Mouse (Mus musculus) cerebellum, adult 2 months (tissue): ENCODE data around the gene Dkk3.

Experiments used
- CTCF ChIP-seq: fragments of 200-500 bp; IDR thresholded peaks from 2 replicates; pipeline ENCODE4 v1.5.1; 2011; ENCODE audit warnings: low read depth, mild to moderate bottlenecking, control low read depth, low read length, moderate library complexity, borderline replicate concordance; ENCODE audit not compliant: insufficient read depth
- POLR2A ChIP-seq: fragments of 200-500 bp; IDR thresholded peaks from 2 replicates; pipeline ENCODE4 v1.6.1; 2011; ENCODE audit warnings: low read length, control low read depth, borderline replicate concordance; ENCODE audit not compliant: insufficient read depth

- TF ChIP-seq CTCF: no peak
- no peak for TF ChIP-seq POLR2A
Observed at GRCm38 (mm10) chr7:112128810-112129209, 30.0 kb downstream of the Dkk3 start.
